Mouse (Mus musculus): ENCODE measurements at regions not wholly inside any gene's neighbourhood (a gene's known extent, or its start where the extent isn't known, plus 50 kb on each side); places are given as distances from the start of the nearest gene placed in this dataset. TPM values are rescaled to one million over a fixed set of nuclear protein-coding genes. Genes with fewer than 3 reads are reported as not detected.

- intact Hi-C loops (cut with DNase I), result no loop called here
- no peak for DNase-seq (ENCODE audit: low spot score in 2 of 2)
These were observed 63.9 kb upstream of the Cxxc4 start for GRCm38 (mm10) chr3:134172357-134172756.

- no peak for DNase-seq (ENCODE audit: low spot score in 2 of 2)
- intact Hi-C loops (cut with DNase I), result no loop called here
These were observed 57.7 kb upstream of the Cxxc4 start for GRCm38 (mm10) chr3:134178491-134179054.

GRCm38 (mm10) chr3:134184042-134184441 is 52.2 kb upstream of the Cxxc4 start:
- no peak for DNase-seq (ENCODE audit: low spot score in 2 of 2)
- intact Hi-C loops (cut with DNase I), result no loop called here

Small RNA genes lying in the stretch of these regions (microRNA-seq; reads per million reads assigned to microRNA genes)
- gene Gm44361, result not detected

Measured in left cerebral cortex, postnatal 36 days (tissue).